Mouse (Mus musculus) midbrain, postnatal 0 days (tissue): Measurements from ENCODE around the gene Pdx1. TPM values are rescaled to one million over a fixed set of nuclear protein-coding genes. Genes with fewer than 3 reads are reported as not detected.
A peak's percentile ranks its signal among the peaks of the same experiment; 100 is the strongest.

ENCODE experiments used
- ATAC-seq: fragments of 200-750 bp; cut with Nextera tagmentation; 2 replicates; pipeline ENCODE4 v1.8.0; 2017; ENCODE audit warnings: moderate number of reproducible peaks, mild to moderate bottlenecking, moderate TSS enrichment, moderate library complexity; ENCODE audit not compliant: low FRiP score
- DNase-seq: peaks from one replicate; pipeline ENCODE4 v3.0.0-alpha.2; 2015; ENCODE audit warnings: low spot score
- H3K27ac ChIP-seq: fragments of 300-500 bp; sonication (generic); 2 replicates; pipeline ENCODE4 v1.5.1; 2014; ENCODE audit warnings: low read depth, mild to moderate bottlenecking, low read length, mixed read lengths
- H3K27me3 ChIP-seq: fragments of 300-500 bp; sonication (generic); 2 replicates; pipeline ENCODE4 v1.6.1; 2014; ENCODE audit warnings: low read length, control low read depth, mixed read lengths; ENCODE audit not compliant: insufficient read depth
- H3K36me3 ChIP-seq: fragments of 300-500 bp; sonication (generic); 2 replicates; pipeline ENCODE4 v1.6.1; 2014; ENCODE audit warnings: low read length, control low read depth, mixed read lengths; ENCODE audit not compliant: insufficient read depth
- H3K4me1 ChIP-seq: fragments of 300-500 bp; sonication (generic); 2 replicates; pipeline ENCODE4 v1.6.1; 2014; ENCODE audit warnings: mild to moderate bottlenecking, control low read depth, antibody characterized with exemption, low read length, mixed read lengths; ENCODE audit not compliant: insufficient read depth
- H3K4me2 ChIP-seq: fragments of 300-500 bp; sonication (generic); 2 replicates; pipeline ENCODE4 v1.6.1; 2014; ENCODE audit warnings: low read depth, mild to moderate bottlenecking, low read length, mixed read lengths; ENCODE audit not compliant: poor library complexity, severe bottlenecking
- H3K4me3 ChIP-seq: fragments of 300-500 bp; sonication (generic); 2 replicates; pipeline ENCODE4 v1.5.1; 2014; ENCODE audit warnings: low read depth, mild to moderate bottlenecking, low read length, moderate library complexity
- H3K9ac ChIP-seq: fragments of 300-500 bp; sonication (generic); replicated peaks from 2 replicates; pipeline ENCODE4 v1.6.1; 2014; ENCODE audit warnings: mild to moderate bottlenecking, low read length, moderate library complexity, mixed read lengths; ENCODE audit not compliant: poor library complexity, severe bottlenecking
- H3K9me3 ChIP-seq: fragments of 300-500 bp; sonication (generic); 2 replicates; pipeline ENCODE4 v1.6.1; 2016; ENCODE audit warnings: low read length, control low read depth
- CTCF ChIP-seq: IDR thresholded peaks from 2 replicates; pipeline ENCODE4 v1.5.1; 2016; ENCODE audit warnings: antibody characterized with exemption, mild to moderate bottlenecking
- WGBS: fragments of 180-500 bp; shearing (Covaris S2); extraction: QIAGEN DNeasy Blood & Tissue Kit; methylation state at CpG from one replicate; pipeline ENCODE4 v1.1.7; 2014; 5-methylcytosine and 5-hydroxymethylcytosine counted together
- polyA plus RNA-seq: library from polyadenylated mRNA; unstranded; fragments of >200 nt; fragmentation: Nextera tagmentation; extraction: Ambion mirVana; gene quantifications from 2 replicates; pipeline ENCODE4 v1.2.1, GENCODE M21; 2015
- total RNA-seq: library from RNA; depleted of rRNA; stranded (reverse); fragments of >200 nt; gene quantifications from 2 replicates; pipeline ENCODE4 v1.2.3, GENCODE M21; 2014

Gene Pdx1
- total and polyA plus RNA-seq, 2 experiments from 2014 or later: not detected

GRCm38 (mm10) chr5:147293127-147293910 lies 23.6 kb downstream of the Pdx1 start:
- ATAC-seq: peak; percentile 63
- Histone ChIP-seq H3K27ac (no peak overlapping the region), H3K4me1 (no peaks in the 10 kb centered on the region), H3K4me2 (no peak overlapping the region), H3K4me3 (no peak overlapping the region), H3K9ac (no peak overlapping the region), H3K36me3 (no peaks in the 10 kb centered on the region), H3K9me3 (no peaks in the 10 kb centered on the region), H3K27me3 (peaks cover 57% of the 10 kb centered on the region)
- TF ChIP-seq CTCF: peak; percentile 93
- whole genome bisulfite sequencing: 12% methylated on average over 18 of the region's 18 CpGs
- DNase-seq: peak; percentile 79

DNA sequence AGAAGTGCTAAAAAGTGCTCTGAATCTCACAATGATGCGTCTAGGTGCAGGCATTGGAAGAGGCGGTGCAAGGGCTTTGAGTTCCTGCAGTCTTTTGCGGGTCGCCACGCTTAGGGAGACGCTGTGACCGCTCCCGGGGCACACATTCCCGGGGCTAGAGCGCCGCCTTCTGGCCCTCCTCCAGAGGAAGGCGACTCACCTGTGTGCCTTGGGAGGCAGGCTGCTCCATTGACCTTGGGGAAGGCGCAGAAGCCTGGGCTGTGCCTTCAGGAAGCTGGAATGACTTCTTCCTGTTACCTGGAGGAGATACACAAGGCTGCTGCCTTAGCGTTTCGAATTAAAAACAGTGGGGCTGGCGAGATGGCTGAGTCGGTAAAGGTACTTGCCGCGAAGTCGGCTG lies 24.4 kb downstream of the Pdx1 start:
- 11% methylated on average over 20 of the region's 20 CpGs for WGBS
- Histone ChIP-seq H3K27me3 (peaks cover 65% of the 10 kb centered on the region), H3K9me3 (no peaks in the 10 kb centered on the region), H3K9ac (no peak overlapping the region), H3K4me2 (no peak overlapping the region), H3K4me1 (no peaks in the 10 kb centered on the region), H3K27ac (no peak overlapping the region), H3K4me3 (no peak overlapping the region), H3K36me3 (no peaks in the 10 kb centered on the region)
- ATAC-seq (no peak), DNase-seq (no peak)
- TF ChIP-seq CTCF: peak; percentile 63

DNA sequence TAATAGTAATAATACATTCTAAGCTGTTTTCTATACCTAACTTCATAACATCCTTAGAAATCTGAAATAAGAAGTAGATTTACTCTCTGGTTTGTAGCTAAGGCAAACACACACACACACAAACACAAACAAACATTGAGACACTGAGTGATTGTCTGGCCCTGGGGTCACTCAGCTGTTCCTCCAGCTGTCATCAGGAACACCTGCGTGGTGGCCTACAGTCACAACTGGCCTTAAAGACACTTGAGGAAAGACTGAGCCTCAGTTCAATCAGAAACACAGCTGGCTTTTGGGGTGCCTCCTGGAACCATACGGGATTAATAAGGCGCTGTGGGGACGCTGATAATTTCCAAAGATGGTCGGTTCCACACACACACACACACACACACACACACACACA lies 27.5 kb downstream of the Pdx1 start:
- no peaks in the 10 kb centered on the region for H3K9me3 ChIP-seq
- no peak overlapping the region for H3K4me2 ChIP-seq
- H3K36me3 ChIP-seq: no peaks in the 10 kb centered on the region
- peaks cover 89% of the 10 kb centered on the region for H3K27me3 ChIP-seq
- no peak overlapping the region for H3K9ac ChIP-seq
- whole genome bisulfite sequencing: 60% methylated on average over 5 of the region's 5 CpGs
- TF ChIP-seq CTCF: no peak
- H3K27ac ChIP-seq: no peak overlapping the region
- no peak overlapping the region for H3K4me3 ChIP-seq
- ATAC-seq (no peak), DNase-seq (no peak)
- no peaks in the 10 kb centered on the region for H3K4me1 ChIP-seq

GRCm38 (mm10) chr5:147299255-147300000 lies 29.7 kb downstream of the Pdx1 start:
- no peaks in the 10 kb centered on the region for H3K4me1 ChIP-seq
- under 1% methylated on average over 40 of the region's 41 CpGs for WGBS
- H3K9ac ChIP-seq: no peak overlapping the region
- H3K4me3 ChIP-seq: peak overlapping the region; percentile 9; the same call in 1 of the 2 replicates
- H3K36me3 ChIP-seq: no peaks in the 10 kb centered on the region
- TF ChIP-seq CTCF: peak; percentile 58
- ATAC-seq (no peak; the same call in 1 of the 2 replicates), DNase-seq (peak; percentile 51)
- no peak overlapping the region for H3K27ac ChIP-seq
- peaks cover 90% of the 10 kb centered on the region for H3K27me3 ChIP-seq
- no peaks in the 10 kb centered on the region for H3K9me3 ChIP-seq
- peak overlapping the region; percentile 18; the same call in 1 of the 2 replicates for H3K4me2 ChIP-seq

DNA sequence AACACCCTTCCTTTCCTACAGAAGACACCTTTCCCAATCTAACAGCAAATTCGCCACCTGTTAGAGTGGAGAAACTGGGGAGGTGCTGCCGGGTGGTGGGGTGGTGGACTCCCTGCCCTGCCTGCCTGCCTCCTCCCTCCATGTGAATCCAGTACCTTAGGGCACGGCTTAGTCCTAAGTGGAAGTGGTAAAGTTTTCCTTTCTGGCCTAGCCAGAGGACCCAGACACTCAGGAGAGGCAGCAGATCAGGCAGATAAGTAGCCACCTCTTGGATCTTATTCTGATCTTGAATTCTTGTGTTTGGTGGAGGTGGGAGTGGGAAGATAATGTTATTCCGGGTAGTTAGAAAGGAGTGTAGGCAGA lies 30.2 kb downstream of the Pdx1 start:
- Histone ChIP-seq H3K9ac (no peak overlapping the region), H3K4me1 (no peaks in the 10 kb centered on the region), H3K4me2 (0 out of 2 replicates have a peak overlapping the region, but pooled peaks have one; percentile 18), H3K27me3 (peaks cover 90% of the 10 kb centered on the region), H3K9me3 (no peaks in the 10 kb centered on the region), H3K36me3 (no peaks in the 10 kb centered on the region), H3K4me3 (no peak overlapping the region), H3K27ac (no peak overlapping the region)
- DNase-seq (no peak), ATAC-seq (no peak)
- WGBS: 5% methylated on average over 4 of the region's 4 CpGs
- no peak for TF ChIP-seq CTCF
